Mouse (Mus musculus): Measurements from ENCODE around the gene Brcc3. TPM values are rescaled to one million over a fixed set of nuclear protein-coding genes. Genes with fewer than 3 reads are reported as not detected.
"Not testable (repeated sequence)": the region's sequence is repeated elsewhere in the genome, so short reads cannot be mapped to it uniquely, and the experiment has no call there.

Gene Brcc3
- polyA plus RNA-seq, 1 experiment from 2014 or later, result 60.9 TPM

DNA sequence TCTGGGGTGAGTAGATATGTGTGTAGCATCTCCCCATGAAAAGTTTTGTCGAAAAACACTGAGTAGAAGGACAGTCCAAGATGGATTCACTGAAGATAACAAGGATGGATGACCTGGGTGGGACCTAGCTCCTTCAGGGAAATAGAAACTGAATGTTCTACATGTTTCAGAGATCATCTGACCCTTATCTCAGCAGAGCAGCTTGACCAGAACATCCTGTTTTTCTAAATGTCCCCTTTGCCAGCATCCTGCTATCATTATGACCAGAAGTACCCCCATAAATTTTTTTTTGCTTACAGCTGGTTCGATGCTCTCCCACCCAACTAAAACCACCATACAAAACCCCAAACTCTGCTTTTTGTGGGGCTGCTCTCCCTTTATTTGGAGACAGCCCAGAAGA is 13.8 kb upstream of the Brcc3 start:
- ATAC-seq (ENCODE audit: insufficient read depth, low FRiP score), result no peak
- no peak overlapping the region for H3K4me3 ChIP-seq (replicated peaks; ENCODE audit: low read length)
- no peak overlapping the region for H3K4me2 ChIP-seq (ENCODE audit: low read depth, low read length)
- 69% methylated on average over 2 of the region's 2 CpGs for WGBS
- no peak overlapping the region for H3K9ac ChIP-seq (ENCODE audit: low read length)
- no peaks in the 10 kb centered on the region for H3K36me3 ChIP-seq (ENCODE audit: control insufficient read depth, insufficient read depth, low read length)
- H3K4me1 ChIP-seq (ENCODE audit: control insufficient read depth, insufficient read depth, low read length), result no peaks in the 10 kb centered on the region
- no peaks in the 10 kb centered on the region for H3K9me3 ChIP-seq (replicated peaks; ENCODE audit: control insufficient read depth, low read length)
- no peak overlapping the region for H3K27ac ChIP-seq (ENCODE audit: low read length)
- H3K27me3 ChIP-seq (ENCODE audit: control insufficient read depth, insufficient read depth, low read length), result no peaks in the 10 kb centered on the region

DNA sequence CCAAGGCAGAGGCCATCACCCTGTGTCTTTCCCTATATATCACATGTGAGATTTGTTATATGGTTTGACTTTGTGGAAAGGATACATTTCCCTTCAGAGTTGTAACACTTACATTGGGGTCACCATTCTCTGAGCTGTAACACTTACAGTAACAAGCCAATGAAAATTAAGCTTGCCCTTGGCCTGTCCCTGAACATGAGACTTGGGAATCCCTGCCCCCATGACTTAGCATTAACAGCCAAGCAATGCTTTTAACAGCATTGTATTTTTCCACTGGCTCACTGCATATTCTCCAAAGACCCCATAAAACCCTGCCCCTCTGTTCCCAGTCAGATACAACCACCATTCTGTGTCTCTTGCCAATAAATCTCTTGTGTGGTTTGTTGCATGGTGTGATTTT is 13.1 kb upstream of the Brcc3 start:
- no peak for ATAC-seq (ENCODE audit: insufficient read depth, low FRiP score)
- no peak overlapping the region for H3K27ac ChIP-seq (ENCODE audit: low read length)

DNA sequence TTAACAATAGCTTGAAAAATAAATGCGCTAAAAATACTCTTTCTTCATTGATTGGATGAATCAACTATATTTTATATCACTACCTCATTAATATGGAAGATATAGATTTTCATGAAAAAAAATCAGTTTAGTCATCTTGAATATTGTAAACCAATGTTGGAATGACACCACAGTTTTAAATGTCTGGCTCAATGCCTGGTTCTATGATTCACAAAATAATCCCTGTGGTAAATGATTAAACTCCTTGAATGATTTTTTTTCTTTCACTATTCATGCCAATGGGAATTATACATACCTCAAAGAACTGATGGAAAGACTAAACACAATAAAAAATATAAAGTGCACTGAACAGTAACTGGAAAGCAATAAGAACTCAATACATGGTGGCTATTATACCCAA is 6.7 kb upstream of the Brcc3 start:
- ATAC-seq (ENCODE audit: insufficient read depth, low FRiP score), result no peak
- H3K27me3 ChIP-seq (ENCODE audit: control insufficient read depth, insufficient read depth, low read length), result no peaks in the 10 kb centered on the region
- 90% methylated on average over 1 of the region's 1 CpGs for WGBS

More for the DNA sequence above, 13.1 kb upstream of the Brcc3 start:
- Histone ChIP-seq H3K4me3 (replicated peaks; ENCODE audit: low read length) (no peak overlapping the region), H3K9me3 (replicated peaks; ENCODE audit: control insufficient read depth, low read length) (no peaks in the 10 kb centered on the region), H3K9ac (ENCODE audit: low read length) (no peak overlapping the region), H3K4me2 (ENCODE audit: low read depth, low read length) (no peak overlapping the region), H3K4me1 (ENCODE audit: control insufficient read depth, insufficient read depth, low read length) (no peaks in the 10 kb centered on the region), H3K27me3 (ENCODE audit: control insufficient read depth, insufficient read depth, low read length) (no peaks in the 10 kb centered on the region), H3K36me3 (ENCODE audit: control insufficient read depth, insufficient read depth, low read length) (no peaks in the 10 kb centered on the region)

DNA sequence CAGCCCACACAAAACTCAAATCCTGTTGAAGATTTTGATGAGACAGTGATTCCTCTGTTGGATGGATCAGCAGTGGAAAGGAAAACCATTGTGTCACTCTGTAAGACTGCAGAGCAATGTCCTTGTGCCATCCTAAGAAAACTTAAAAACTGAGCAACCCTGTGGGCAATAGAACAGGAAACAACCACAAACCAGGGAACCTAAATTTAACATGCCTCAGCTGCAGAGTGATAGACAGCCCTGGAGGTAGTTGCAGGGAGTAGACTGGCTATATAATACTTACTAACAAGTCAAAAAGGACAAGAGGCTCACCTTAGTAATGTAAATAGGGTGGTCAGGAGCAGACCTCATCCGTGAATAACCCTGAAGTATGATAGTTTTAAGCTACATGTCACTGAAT is 38.2 kb downstream of the Brcc3 start:
- H3K36me3 ChIP-seq (ENCODE audit: control insufficient read depth, insufficient read depth, low read length), result 0 out of 2 replicates have a peak, but pooled peaks cover 4% of the 10 kb centered on the region
- 81% methylated on average over 1 of the region's 1 CpGs for WGBS
- H3K9me3 ChIP-seq (replicated peaks; ENCODE audit: control insufficient read depth, low read length), result no peaks in the 10 kb centered on the region
- no peak overlapping the region for H3K4me2 ChIP-seq (ENCODE audit: low read depth, low read length)
- H3K27ac ChIP-seq (ENCODE audit: low read length), result no peak overlapping the region
- ATAC-seq (ENCODE audit: insufficient read depth, low FRiP score), result no peak
- H3K27me3 ChIP-seq (ENCODE audit: control insufficient read depth, insufficient read depth, low read length), result no peaks in the 10 kb centered on the region
- H3K4me3 ChIP-seq (replicated peaks; ENCODE audit: low read length), result no peak overlapping the region
- H3K9ac ChIP-seq (ENCODE audit: low read length), result no peak overlapping the region
- H3K4me1 ChIP-seq (ENCODE audit: control insufficient read depth, insufficient read depth, low read length), result no peaks in the 10 kb centered on the region

More for the DNA sequence above, 6.7 kb upstream of the Brcc3 start:
- Histone ChIP-seq H3K9ac (ENCODE audit: low read length) (no peak overlapping the region), H3K4me3 (replicated peaks; ENCODE audit: low read length) (no peak overlapping the region), H3K36me3 (ENCODE audit: control insufficient read depth, insufficient read depth, low read length) (no peaks in the 10 kb centered on the region), H3K4me1 (ENCODE audit: control insufficient read depth, insufficient read depth, low read length) (no peaks in the 10 kb centered on the region), H3K4me2 (ENCODE audit: low read depth, low read length) (no peak overlapping the region), H3K9me3 (replicated peaks; ENCODE audit: control insufficient read depth, low read length) (no peaks in the 10 kb centered on the region), H3K27ac (ENCODE audit: low read length) (no peak overlapping the region)

DNA sequence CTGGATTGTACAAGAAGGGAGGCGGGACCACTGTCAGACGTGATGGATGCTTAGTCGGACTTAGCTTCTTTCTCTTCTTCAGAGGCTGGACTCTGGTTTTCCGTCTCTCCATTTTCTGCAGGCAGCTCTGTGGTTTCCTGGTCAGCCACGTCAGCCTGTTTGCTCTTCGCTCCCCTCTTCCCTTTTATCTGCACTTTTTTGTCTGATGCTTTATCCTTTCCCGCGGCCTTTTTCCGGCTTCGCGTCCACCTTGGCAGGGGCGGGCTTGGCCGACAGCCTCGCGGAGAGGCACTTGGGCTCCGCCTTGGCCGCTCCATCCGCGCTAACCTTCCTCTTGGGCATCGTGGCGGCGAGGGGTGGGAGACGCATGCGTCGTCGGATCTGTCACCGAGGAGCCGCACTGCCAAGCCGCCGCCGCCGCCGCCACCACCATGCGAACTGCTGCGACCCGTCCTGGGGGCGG is 58.8 kb downstream of the Brcc3 start:
- WGBS, result 23% methylated on average over 37 of the region's 37 CpGs
- peak overlapping the region; percentile 43 for H3K4me3 ChIP-seq (replicated peaks; ENCODE audit: low read length)
- H3K27ac ChIP-seq (ENCODE audit: low read length); H3K36me3 ChIP-seq (ENCODE audit: control insufficient read depth, insufficient read depth, low read length); H3K4me1 ChIP-seq (ENCODE audit: control insufficient read depth, insufficient read depth, low read length); H3K27me3 ChIP-seq (ENCODE audit: control insufficient read depth, insufficient read depth, low read length); H3K9me3 ChIP-seq (replicated peaks; ENCODE audit: control insufficient read depth, low read length): not testable (repeated sequence)
- peak; percentile 62; the same call in 1 of the 2 replicates for ATAC-seq (ENCODE audit: insufficient read depth, low FRiP score)
- peak overlapping the region; percentile 53 for H3K4me2 ChIP-seq (ENCODE audit: low read depth, low read length)
- peak overlapping the region; percentile 60 for H3K9ac ChIP-seq (ENCODE audit: low read length)

DNA sequence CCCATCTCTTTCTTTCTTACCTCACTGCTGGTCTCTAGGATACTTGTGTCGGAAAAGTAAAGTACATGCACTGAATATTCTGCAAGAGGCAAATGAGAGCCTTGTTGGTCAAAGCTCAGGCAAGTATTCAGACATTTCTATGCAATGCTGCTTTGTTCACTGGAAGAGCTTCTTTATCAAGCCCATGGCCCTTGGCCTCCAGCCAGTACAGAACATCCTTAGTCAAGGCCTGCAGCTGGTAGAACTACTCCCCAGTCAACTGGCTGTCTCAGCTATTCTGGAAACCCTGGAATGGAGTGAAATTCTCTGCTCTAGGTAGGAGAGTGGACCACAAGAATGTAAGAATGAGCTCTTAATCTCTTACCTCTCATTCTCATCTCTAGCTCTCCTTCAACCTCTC is 73.5 kb downstream of the Brcc3 start:
- Histone ChIP-seq H3K27ac (ENCODE audit: low read length) (no peak overlapping the region), H3K4me2 (ENCODE audit: low read depth, low read length) (no peak overlapping the region), H3K4me1 (ENCODE audit: control insufficient read depth, insufficient read depth, low read length) (no peaks in the 10 kb centered on the region), H3K36me3 (ENCODE audit: control insufficient read depth, insufficient read depth, low read length) (no peaks in the 10 kb centered on the region), H3K4me3 (replicated peaks; ENCODE audit: low read length) (no peak overlapping the region), H3K27me3 (ENCODE audit: control insufficient read depth, insufficient read depth, low read length) (no peaks in the 10 kb centered on the region), H3K9ac (ENCODE audit: low read length) (no peak overlapping the region), H3K9me3 (replicated peaks; ENCODE audit: control insufficient read depth, low read length) (no peaks in the 10 kb centered on the region)
- no peak for ATAC-seq (ENCODE audit: insufficient read depth, low FRiP score)
- 86% methylated on average over 1 of the region's 1 CpGs for WGBS

Other genes starting within 250 kb of the Brcc3 start
- gene Fundc2, start 34.2 kb upstream of the Brcc3 start, polyA plus RNA-seq (2015; fragmentation: Nextera tagmentation; extraction: Ambion mirVana), result 51.7 and 65.6 TPM in 2 replicates
- gene F8, start 34.0 kb upstream of the Brcc3 start, polyA plus RNA-seq (2015; fragmentation: Nextera tagmentation; extraction: Ambion mirVana), result 0.71 and 1.6 TPM in 2 replicates
- 23.1 and 25.2 TPM in 2 replicates for gene Cmc4, start within 50 bp of the Brcc3 start, polyA plus RNA-seq (2015; fragmentation: Nextera tagmentation; extraction: Ambion mirVana)
- 10.9 and 11.0 TPM in 2 replicates for gene Mtcp1, start within 50 bp of the Brcc3 start, polyA plus RNA-seq (2015; fragmentation: Nextera tagmentation; extraction: Ambion mirVana)
- gene Vbp1, start 97.7 kb downstream of the Brcc3 start, polyA plus RNA-seq (2015; fragmentation: Nextera tagmentation; extraction: Ambion mirVana), result 145 and 159 TPM in 2 replicates
- gene Rab39b, start 161.6 kb downstream of the Brcc3 start, polyA plus RNA-seq (2015; fragmentation: Nextera tagmentation; extraction: Ambion mirVana), result 2.2 TPM in 2 replicates

Data from stomach, embryonic 16.5 days (tissue).